Mouse (Mus musculus) thymus, postnatal 36 days (tissue): ENCODE data around the gene Mtrr.

Experiments
- DNase-seq, 2 experiments: peaks; one replicate each; pipeline ENCODE4 v3.0.0; 2022; ENCODE audit warnings: mixed read lengths in 2 of 2

Mtrr gene

GRCm38 (mm10) chr13:68581747-68582516 is at the start of gene Mtrr, which contains the start of gene Fastkd3:
Gene Mtrr, minus strand, starts transcription at chr13:68582149.
Gene Fastkd3, plus strand, starts transcription at chr13:68582234.
- DNase-seq, result peak; percentile 95 to 97

GRCm38 (mm10) chr13:68627041-68627440 is 45.1 kb upstream of the Mtrr start:
- DNase-seq, result no peak

GRCm38 (mm10) chr13:68622792-68623191 is 40.8 kb upstream of the Mtrr start:
- DNase-seq, result no peak

GRCm38 (mm10) chr13:68607652-68608405 is 25.9 kb upstream of the Mtrr start:
- DNase-seq, result no peak

- DNase-seq, result no peak
Observed at GRCm38 (mm10) chr13:68605689-68606126, 23.8 kb upstream of the Mtrr start.

GRCm38 (mm10) chr13:68603085-68603484 is 21.1 kb upstream of the Mtrr start:
- DNase-seq, result no peak

- no peak for DNase-seq
Observed at GRCm38 (mm10) chr13:68601184-68601583, 19.2 kb upstream of the Mtrr start.

GRCm38 (mm10) chr13:68598953-68599352 is 17.0 kb upstream of the Mtrr start:
- DNase-seq, result no peak

GRCm38 (mm10) chr13:68597667-68598066 is 15.7 kb upstream of the Mtrr start:
- no peak for DNase-seq

GRCm38 (mm10) chr13:68597199-68597598 is 15.2 kb upstream of the Mtrr start, which contains the start of gene 1700001L19Rik:
Gene 1700001L19Rik, plus strand, starts transcription at chr13:68597421.
- DNase-seq, result no peak

GRCm38 (mm10) chr13:68593797-68594196 is 11.8 kb upstream of the Mtrr start:
- no peak for DNase-seq

- DNase-seq, result no peak
Observed at GRCm38 (mm10) chr13:68588352-68588751, 6.4 kb upstream of the Mtrr start.

GRCm38 (mm10) chr13:68585441-68585840 is 3.5 kb upstream of the Mtrr start:
- no peak for DNase-seq

GRCm38 (mm10) chr13:68583961-68584360 is 2.0 kb upstream of the Mtrr start:
- no peak for DNase-seq

- peak in 1 of 2 experiments; percentile 13 for DNase-seq
Observed at GRCm38 (mm10) chr13:68582517-68582780, 500 bp upstream of the Mtrr start.

- DNase-seq, result no peak
Observed at GRCm38 (mm10) chr13:68581086-68581740, 736 bp downstream of the Mtrr start.

GRCm38 (mm10) chr13:68577945-68578344 is 4.0 kb downstream of the Mtrr start:
- DNase-seq, result no peak

- DNase-seq, result no peak
Observed at GRCm38 (mm10) chr13:68574398-68574797, 7.6 kb downstream of the Mtrr start.

- no peak for DNase-seq
Observed at GRCm38 (mm10) chr13:68572966-68573913, 8.7 kb downstream of the Mtrr start.

GRCm38 (mm10) chr13:68572247-68572646 is 9.7 kb downstream of the Mtrr start:
- no peak for DNase-seq

- peak in 1 of 2 experiments; percentile 25 for DNase-seq
Observed at GRCm38 (mm10) chr13:68569589-68570336, 12.2 kb downstream of the Mtrr start.

GRCm38 (mm10) chr13:68568548-68568947 is 13.4 kb downstream of the Mtrr start:
- no peak for DNase-seq
